Mouse (Mus musculus): ENCODE results near the gene Prss57. TPM values are rescaled to one million over a fixed set of nuclear protein-coding genes. Genes with fewer than 3 reads are reported as not detected.

Prss57 gene
- total RNA-seq, 2 experiments from 2014 or later, result not detected

DNA sequence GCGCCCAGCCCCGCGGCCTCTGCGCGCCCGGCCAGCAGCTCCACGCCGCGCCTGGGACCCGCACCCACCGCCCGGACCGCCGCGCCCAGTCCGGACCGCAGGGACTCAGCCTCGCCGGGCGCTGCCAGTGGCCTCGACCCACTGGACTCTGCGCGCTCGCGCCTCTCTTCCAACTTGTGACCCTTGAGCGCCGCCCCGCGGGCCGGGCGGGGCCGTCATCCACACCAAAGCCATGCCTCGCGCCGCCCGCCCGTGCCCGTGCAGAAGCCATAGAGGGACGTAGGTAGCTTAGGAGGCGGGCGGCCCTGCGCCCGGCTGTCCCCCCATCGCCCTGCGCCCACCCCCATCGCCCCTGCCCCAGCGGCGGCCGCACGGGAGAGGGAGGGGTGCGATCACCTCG lies 55.4 kb downstream of the Prss57 start:
- DNase-seq (ENCODE audit: low spot score), result no peak
- intact Hi-C loops (cut with DNase I), result no loop called here

DNA sequence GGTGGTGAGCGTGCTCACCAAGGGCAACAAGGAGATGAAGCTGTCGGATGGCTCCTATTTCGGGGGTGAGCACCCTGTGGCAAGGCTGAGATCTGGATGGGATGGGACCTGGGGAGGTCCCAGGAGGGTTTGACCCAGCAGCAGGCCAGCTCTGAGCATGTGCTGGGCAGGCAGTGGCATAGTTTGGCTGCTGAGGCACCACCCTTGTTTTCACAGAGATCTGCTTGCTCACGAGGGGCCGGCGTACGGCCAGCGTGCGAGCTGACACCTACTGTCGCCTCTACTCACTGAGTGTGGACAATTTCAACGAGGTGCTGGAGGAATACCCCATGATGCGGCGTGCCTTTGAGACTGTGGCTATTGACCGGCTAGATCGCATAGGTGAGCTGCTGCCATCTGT lies 56.9 kb downstream of the Prss57 start:
- no peak for DNase-seq (ENCODE audit: low spot score)
- intact Hi-C loops (cut with DNase I), result no loop called here

DNA sequence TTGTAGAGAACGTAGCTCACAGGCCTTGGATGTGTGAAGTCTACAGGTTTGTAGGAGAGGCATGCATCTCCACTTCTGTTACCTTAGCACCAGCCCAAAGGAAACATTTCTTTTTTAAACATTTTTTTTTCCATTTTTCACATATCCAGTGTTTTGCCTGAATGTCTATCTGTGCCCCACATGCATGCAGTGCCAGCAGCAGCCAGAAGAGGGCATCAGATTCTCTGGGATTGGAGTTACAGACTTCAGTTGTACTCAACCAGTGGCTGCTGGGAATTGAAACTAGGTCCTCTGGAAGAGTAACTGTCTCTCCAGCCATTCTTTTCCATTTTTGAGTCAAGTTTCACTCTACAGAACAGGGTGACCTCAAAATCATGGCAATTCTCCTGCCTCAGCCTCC lies 58.3 kb downstream of the Prss57 start:
- intact Hi-C loops (cut with DNase I), result no loop called here
- no peak for DNase-seq (ENCODE audit: low spot score)

Other genes starting within 250 kb of the Prss57 start
- gene Mier2, start 235.8 kb downstream of the Prss57 start, total RNA-seq (2021), result 10 to 100 TPM; 12.2 to 12.3 TPM
- not detected for gene Theg, start 203.6 kb downstream of the Prss57 start, total RNA-seq (2021)
- gene C2cd4c, start 176.9 kb downstream of the Prss57 start, total RNA-seq (2021), result not detected
- 1 to 10 TPM; 2.2 to 2.4 TPM for gene Shc2, start 153.0 kb downstream of the Prss57 start, total RNA-seq (2021)
- gene Odf3l2, start 145.2 kb downstream of the Prss57 start, total RNA-seq (2021), result not detected
- not detected for gene Madcam1, start 126.4 kb downstream of the Prss57 start, total RNA-seq (2021)
- 10 to 100 TPM; 18.3 to 19.4 TPM for gene Tpgs1, start 121.6 kb downstream of the Prss57 start, total RNA-seq (2021)
- 100 to 1,000 TPM; 183 to 190 TPM for gene Cdc34, start 108.8 kb downstream of the Prss57 start, total RNA-seq (2021)
- 1 to 10 TPM; 6.0 to 7.2 TPM for gene Gzmm, start 101.9 kb downstream of the Prss57 start, total RNA-seq (2021)
- gene Bsg, start 86.5 kb downstream of the Prss57 start, total RNA-seq (2021), result 1,000 to 10,000 TPM; 1,236 to 1,242 TPM
- gene Hcn2, start 74.3 kb downstream of the Prss57 start, total RNA-seq (2021), result 10 to 100 TPM; 26.0 to 28.5 TPM
- 10 to 100 TPM; 37.0 to 38.6 TPM for gene Polrmt, start 44.4 kb downstream of the Prss57 start, total RNA-seq (2021)
- gene Fgf22, start 35.9 kb downstream of the Prss57 start, total RNA-seq (2021), result not detected
- 10 to 100 TPM; 21.2 to 22.8 TPM for gene Rnf126, start 24.0 kb downstream of the Prss57 start, total RNA-seq (2021)
- 1 to 10 TPM; 2.9 to 4.2 TPM for gene Fstl3, start 13.7 kb downstream of the Prss57 start, total RNA-seq (2021)
- gene Palm, start 2.6 kb upstream of the Prss57 start, total RNA-seq (2021), result 10 to 100 TPM; 70.3 to 77.3 TPM
- gene Misp, start 30.0 kb upstream of the Prss57 start, total RNA-seq (2021), result under 1 TPM; 0.59 to 0.70 TPM
- gene Ptbp1, start 63.5 kb upstream of the Prss57 start, total RNA-seq (2021), result 10 to 100 TPM; 54.6 to 59.3 TPM
- under 1 TPM in 1 of 2 experiments, not detected in 1; 0.44 TPM for gene Prtn3, start 83.5 kb upstream of the Prss57 start, total RNA-seq (2021)
- not detected for gene Plppr3, start 83.7 kb upstream of the Prss57 start, total RNA-seq (2021)
- gene Elane, start 95.3 kb upstream of the Prss57 start, total RNA-seq (2021), result not detected
- 10 to 100 TPM; 11.1 to 61.8 TPM for gene Cfd, start 99.9 kb upstream of the Prss57 start, total RNA-seq (2021)
- gene Med16, start 118.0 kb upstream of the Prss57 start, total RNA-seq (2021), result 10 to 100 TPM; 49.2 to 50.7 TPM
- gene Gm26602, start 119.9 kb upstream of the Prss57 start, total RNA-seq (2021), result not detected
- under 1 TPM; 0.14 to 0.18 TPM for gene Kiss1r, start 126.0 kb upstream of the Prss57 start, total RNA-seq (2021)
- gene R3hdm4, start 130.2 kb upstream of the Prss57 start, total RNA-seq (2021), result 10 to 100 TPM; 81.1 to 82.9 TPM
- 1 to 10 TPM; 1.9 to 2.0 TPM for gene Arid3a, start 136.1 kb upstream of the Prss57 start, total RNA-seq (2021)
- 10 to 100 TPM; 20.5 to 30.1 TPM for gene Wdr18, start 169.2 kb upstream of the Prss57 start, total RNA-seq (2021)
- under 1 TPM; 0.14 to 0.21 TPM for gene Grin3b, start 179.8 kb upstream of the Prss57 start, total RNA-seq (2021)
- gene Tmem259, start 193.4 kb upstream of the Prss57 start, total RNA-seq (2021), result 100 to 1,000 TPM; 110 to 115 TPM
- 10 to 100 TPM; 35.9 to 36.6 TPM for gene Cnn2, start 197.6 kb upstream of the Prss57 start, total RNA-seq (2021)
- 1 to 10 TPM; 6.5 to 6.7 TPM for gene Abca7, start 205.5 kb upstream of the Prss57 start, total RNA-seq (2021)
- gene Arhgap45, start 225.7 kb upstream of the Prss57 start, total RNA-seq (2021), result 1 to 10 TPM; 4.7 to 4.9 TPM
- 10 to 100 TPM; 79.3 to 81.2 TPM for gene Polr2e, start 248.8 kb upstream of the Prss57 start, total RNA-seq (2021)

Measured in heart, postnatal 25 days (tissue).